Mouse (Mus musculus): Measurements from ENCODE around the gene Gm21953. TPM values are rescaled to one million over a fixed set of nuclear protein-coding genes. Genes with fewer than 3 reads are reported as not detected.
"Not testable (repeated sequence)": the region's sequence is repeated elsewhere in the genome, so short reads cannot be mapped to it uniquely, and the experiment has no call there.

Gm21953 gene
- not detected for total RNA-seq (2021)
- long read RNA-seq, experiment 1: 0 reads
- long read RNA-seq, experiment 2: 0 reads

DNA sequence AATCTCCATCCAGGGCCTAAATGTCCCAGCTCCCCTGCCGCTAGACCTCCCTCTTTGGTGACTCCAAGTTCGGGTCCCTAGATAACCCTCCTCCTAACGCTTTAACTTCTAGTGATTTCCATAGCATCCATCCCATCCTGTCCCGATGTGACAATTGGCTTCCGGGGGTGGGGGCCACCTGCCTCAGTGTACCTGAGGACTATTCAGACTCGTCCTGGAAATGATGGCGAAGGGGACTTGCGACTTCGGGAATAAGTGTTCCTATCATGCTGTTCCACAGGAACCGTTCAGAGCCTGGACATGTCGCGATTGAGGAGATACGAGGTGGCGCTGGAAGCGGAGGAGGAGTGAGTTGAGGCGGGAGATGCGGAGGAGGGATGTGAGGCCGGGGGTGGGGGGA lies at the start of gene Gm21953:
TSS of gene Gm21953 (plus strand) at position 301 of the 400 bp plus-strand sequence.
- not testable (repeated sequence) for DNase-seq

GRCm38 (mm10) chr4:42255467-42255866 lies 38.6 kb upstream of the Gm21953 start, which contains the start of gene Ccl21b:
TSS of gene Ccl21b (plus strand) at chr4:42255767.
- DNase-seq: not testable (repeated sequence)

GRCm38 (mm10) chr4:42318034-42318433 lies 24.0 kb downstream of the Gm21953 start, which contains the start of gene Fam205a3:
TSS of gene Fam205a3 (plus strand) at chr4:42318334.
- not testable (repeated sequence) for DNase-seq

Other genes starting within 250 kb of the Gm21953 start
- not detected for gene Gm3893, start 203.1 kb upstream of the Gm21953 start, total RNA-seq (2021)
- gene Gm13304, start 179.4 kb upstream of the Gm21953 start, total RNA-seq (2021): 1 to 10 TPM; 7.2 to 8.4 TPM
- 1 to 10 TPM; 1.6 to 2.0 TPM for gene Gm13306, start 140.8 kb upstream of the Gm21953 start, total RNA-seq (2021)
- 1 to 10 TPM in 1 of 2 experiments, not detected in 1; 2.1 TPM for gene Gm13305, start 125.7 kb upstream of the Gm21953 start, total RNA-seq (2021)
- gene Gm10600, start 53.6 kb upstream of the Gm21953 start, total RNA-seq (2021): under 1 TPM; 0.41 to 0.66 TPM
- not detected for gene Ccl21b, start 38.5 kb upstream of the Gm21953 start, total RNA-seq (2021)
- gene Fam205a3, start 24.1 kb downstream of the Gm21953 start, total RNA-seq (2021): not detected
- gene Gm21586, start 145.1 kb downstream of the Gm21953 start, total RNA-seq (2021): not detected
- gene Gm2163, start 172.5 kb downstream of the Gm21953 start, total RNA-seq (2021): under 1 TPM in 1 of 2 experiments, not detected in 1; 0.14 TPM
- not detected for gene Fam205a2, start 233.9 kb downstream of the Gm21953 start, total RNA-seq (2021)